Mouse (Mus musculus): ENCODE results near the gene Akap8l.

GRCm38 (mm10) chr17:32358943-32359340 lies 8.5 kb upstream of the Akap8l start:
- TF ChIP-seq POLR2A (IDR thresholded peaks at IDR 0.05; ENCODE audit: borderline replicate concordance, extremely low read depth, insufficient read depth, insufficient read length, poor library complexity, severe bottlenecking): no peak
- no peak for TF ChIP-seq CTCF (IDR thresholded peaks at IDR 0.05; ENCODE audit: borderline replicate concordance, extremely low read depth, insufficient read depth, insufficient read length)
